Mouse (Mus musculus) frontal cortex, adult (tissue): Measurements from ENCODE around the gene Fras1.
A peak's percentile ranks its signal among the peaks of the same experiment; 100 is the strongest.

Experiments used
- ATAC-seq: cut with Nextera tagmentation; 2 replicates; pipeline ENCODE4 v1.9.2; 2017; ENCODE audit warnings: mild to moderate bottlenecking, moderate library complexity, mixed read lengths; ENCODE audit not compliant: low TSS enrichment

Fras1 gene

GRCm38 (mm10) chr5:96578705-96579104, 204.9 kb downstream of the Fras1 start:
- ATAC-seq, result no peak

- ATAC-seq, result no peak
Observed at GRCm38 (mm10) chr5:96579938-96580337, 206.2 kb downstream of the Fras1 start.

- peak; percentile 98 for ATAC-seq
Observed at GRCm38 (mm10) chr5:96584730-96585129, 211.0 kb downstream of the Fras1 start.

- ATAC-seq, result no peak
Observed at GRCm38 (mm10) chr5:96590621-96591020, 216.9 kb downstream of the Fras1 start.

GRCm38 (mm10) chr5:96595793-96596192, 222.0 kb downstream of the Fras1 start:
- no peak for ATAC-seq

GRCm38 (mm10) chr5:96603974-96604769, 230.4 kb downstream of the Fras1 start:
- no peak for ATAC-seq

GRCm38 (mm10) chr5:96608036-96608435, 234.3 kb downstream of the Fras1 start:
- peak; percentile 92 for ATAC-seq

GRCm38 (mm10) chr5:96608581-96609280, 235.0 kb downstream of the Fras1 start:
- ATAC-seq, result no peak

- no peak for ATAC-seq
Observed at GRCm38 (mm10) chr5:96612077-96612476, 238.3 kb downstream of the Fras1 start.

GRCm38 (mm10) chr5:96616954-96617646, 243.3 kb downstream of the Fras1 start:
- no peak for ATAC-seq

GRCm38 (mm10) chr5:96618008-96618407, 244.3 kb downstream of the Fras1 start:
- ATAC-seq, result peak; percentile 76

- ATAC-seq, result no peak
Observed at GRCm38 (mm10) chr5:96620209-96620608, 246.5 kb downstream of the Fras1 start.

- ATAC-seq, result no peak
Observed at GRCm38 (mm10) chr5:96620618-96621017, 246.9 kb downstream of the Fras1 start.

- ATAC-seq, result no peak; the same call in 1 of the 2 replicates
Observed at GRCm38 (mm10) chr5:96622604-96623352, 249.0 kb downstream of the Fras1 start.

GRCm38 (mm10) chr5:96629851-96630250, 256.1 kb downstream of the Fras1 start:
- ATAC-seq, result peak; percentile 41; the same call in 1 of the 2 replicates

GRCm38 (mm10) chr5:96635146-96635862, 261.5 kb downstream of the Fras1 start:
- ATAC-seq, result no peak

GRCm38 (mm10) chr5:96635866-96636265, 262.1 kb downstream of the Fras1 start:
- ATAC-seq, result no peak

- ATAC-seq, result no peak
Observed at GRCm38 (mm10) chr5:96639213-96639910, 265.6 kb downstream of the Fras1 start.

- ATAC-seq, result peak; percentile 95
Observed at GRCm38 (mm10) chr5:96641297-96641696, 267.5 kb downstream of the Fras1 start.

- peak; percentile 83 for ATAC-seq
Observed at GRCm38 (mm10) chr5:96675676-96676075, 301.9 kb downstream of the Fras1 start.
